Mouse (Mus musculus) stomach, embryonic 16.5 days (tissue): ENCODE results near the gene 1700022I11Rik. TPM values are rescaled to one million over a fixed set of nuclear protein-coding genes. Genes with fewer than 3 reads are reported as not detected.

ENCODE experiments used
- ATAC-seq: fragments of 200-750 bp; cut with Nextera tagmentation; 2 replicates; pipeline ENCODE4 v1.8.0; 2017; ENCODE audit warnings: moderate number of reproducible peaks, moderate TSS enrichment; ENCODE audit not compliant: insufficient read depth, low FRiP score
- H3K27ac ChIP-seq: fragments of 300-500 bp; sonication (generic); 2 replicates; pipeline ENCODE4 v1.5.1; 2014; ENCODE audit warnings: low read length
- H3K27me3 ChIP-seq: fragments of 300-500 bp; sonication (generic); 2 replicates; pipeline ENCODE4 v1.6.1; 2014; ENCODE audit warnings: low read length, control low read depth, mixed read lengths; ENCODE audit not compliant: control insufficient read depth, insufficient read depth
- H3K36me3 ChIP-seq: fragments of 300-500 bp; sonication (generic); 2 replicates; pipeline ENCODE4 v1.6.1; 2014; ENCODE audit warnings: low read length; ENCODE audit not compliant: control insufficient read depth, insufficient read depth
- H3K4me1 ChIP-seq: fragments of 300-500 bp; sonication (generic); 2 replicates; pipeline ENCODE4 v1.6.1; 2014; ENCODE audit warnings: low read length, control low read depth, mixed read lengths; ENCODE audit not compliant: control insufficient read depth, insufficient read depth
- H3K4me2 ChIP-seq: fragments of 300-500 bp; sonication (generic); 2 replicates; pipeline ENCODE4 v1.6.1; 2014; ENCODE audit warnings: low read depth, low read length, mixed read lengths
- H3K4me3 ChIP-seq: fragments of 300-500 bp; sonication (generic); replicated peaks from 2 replicates; pipeline ENCODE4 v1.5.1; 2014; ENCODE audit warnings: mild to moderate bottlenecking, low read length
- H3K9ac ChIP-seq: fragments of 300-500 bp; sonication (generic); 2 replicates; pipeline ENCODE4 v1.6.1; 2014; ENCODE audit warnings: low read length
- H3K9me3 ChIP-seq: fragments of 300-500 bp; sonication (generic); replicated peaks from 2 replicates; pipeline ENCODE4 v1.6.1; 2016; ENCODE audit warnings: low read length, control low read depth; ENCODE audit not compliant: control insufficient read depth
- WGBS: fragments of 180-500 bp; shearing (Covaris S2); extraction: QIAGEN DNeasy Blood & Tissue Kit; methylation state at CpG from one replicate; pipeline ENCODE4 v1.1.7; 2014; 5-methylcytosine and 5-hydroxymethylcytosine counted together
- polyA plus RNA-seq: library from polyadenylated mRNA; unstranded; fragments of >200 nt; fragmentation: Nextera tagmentation; extraction: Ambion mirVana; gene quantifications from 2 replicates; pipeline ENCODE4 v1.2.1, GENCODE M21; 2015

Gene 1700022I11Rik
- polyA plus RNA-seq, 1 experiment from 2014 or later: 0.39 TPM

- Histone ChIP-seq H3K36me3 (peaks cover 9% of the 10 kb centered on the region; the same call in 1 of the 2 replicates), H3K9me3 (no peaks in the 10 kb centered on the region), H3K4me1 (peaks cover 8% of the 10 kb centered on the region; the same call in 1 of the 2 replicates), H3K27ac (no peak overlapping the region), H3K27me3 (no peaks in the 10 kb centered on the region), H3K4me3 (no peak overlapping the region), H3K9ac (no peak overlapping the region), H3K4me2 (no peak overlapping the region)
- ATAC-seq: no peak
- WGBS: 84% methylated on average over 16 of the region's 16 CpGs
Measured at GRCm38 (mm10) chr4:43020876-43021275, 51.5 kb downstream of the 1700022I11Rik start.

- peaks cover 8% of the 10 kb centered on the region; the same call in 1 of the 2 replicates for H3K4me1 ChIP-seq
- 75% methylated on average over 17 of the region's 17 CpGs for whole genome bisulfite sequencing
- H3K4me3 ChIP-seq: no peak overlapping the region
- H3K9ac ChIP-seq: no peak overlapping the region
- H3K36me3 ChIP-seq: peaks cover 9% of the 10 kb centered on the region; the same call in 1 of the 2 replicates
- no peak overlapping the region for H3K27ac ChIP-seq
- no peaks in the 10 kb centered on the region for H3K9me3 ChIP-seq
- no peaks in the 10 kb centered on the region for H3K27me3 ChIP-seq
- H3K4me2 ChIP-seq: no peak overlapping the region
- ATAC-seq: no peak
Measured at GRCm38 (mm10) chr4:43021341-43021740, 51.9 kb downstream of the 1700022I11Rik start.

- Histone ChIP-seq H3K27ac (no peak overlapping the region), H3K36me3 (peaks cover 29% of the 10 kb centered on the region; the same call in 1 of the 2 replicates), H3K9ac (peak overlapping the region; percentile 82), H3K4me1 (peaks cover 8% of the 10 kb centered on the region), H3K4me3 (peak overlapping the region; percentile 78), H3K9me3 (no peaks in the 10 kb centered on the region), H3K4me2 (peak overlapping the region; percentile 66), H3K27me3 (no peaks in the 10 kb centered on the region)
- no peak for ATAC-seq
- 74% methylated on average over 14 of the region's 14 CpGs for WGBS
Measured at GRCm38 (mm10) chr4:43024673-43025072, 55.3 kb downstream of the 1700022I11Rik start.

- Histone ChIP-seq H3K27me3 (no peaks in the 10 kb centered on the region), H3K9ac (peak within 1 kb of the TSS; percentile 82), H3K4me1 (peaks cover 13% of the 10 kb centered on the region), H3K4me2 (peak within 1 kb of the TSS; percentile 66), H3K36me3 (peaks cover 29% of the 10 kb centered on the region; the same call in 1 of the 2 replicates), H3K4me3 (peak within 1 kb of the TSS; percentile 78), H3K27ac (peak within 1 kb of the TSS; percentile 94), H3K9me3 (no peaks in the 10 kb centered on the region)
- ATAC-seq: peak; percentile 93
- WGBS: 7% methylated on average over 42 of the region's 42 CpGs
Measured at GRCm38 (mm10) chr4:43025084-43025960, 55.9 kb downstream of the 1700022I11Rik start, which contains the start of gene Pigo. Pigo (minus strand) TSS chr4:43025819.

GRCm38 (mm10) chr4:43029121-43029520 is 59.7 kb downstream of the 1700022I11Rik start:
- Histone ChIP-seq H3K4me2 (no peak overlapping the region), H3K4me1 (peaks cover 21% of the 10 kb centered on the region), H3K9me3 (no peaks in the 10 kb centered on the region), H3K36me3 (peaks cover 24% of the 10 kb centered on the region; the same call in 1 of the 2 replicates), H3K9ac (no peak overlapping the region), H3K27ac (no peak overlapping the region), H3K27me3 (no peaks in the 10 kb centered on the region), H3K4me3 (no peak overlapping the region)
- ATAC-seq: no peak
- WGBS: 91% methylated on average over 7 of the region's 7 CpGs

GRCm38 (mm10) chr4:43029749-43030148 is 60.3 kb downstream of the 1700022I11Rik start:
- 93% methylated on average over 9 of the region's 9 CpGs for WGBS
- Histone ChIP-seq H3K4me3 (no peak overlapping the region), H3K4me2 (0 out of 2 replicates have a peak overlapping the region, but pooled peaks have one; percentile 84), H3K9ac (no peak overlapping the region), H3K27ac (no peak overlapping the region), H3K4me1 (peaks cover 16% of the 10 kb centered on the region), H3K9me3 (no peaks in the 10 kb centered on the region), H3K36me3 (peaks cover 27% of the 10 kb centered on the region), H3K27me3 (no peaks in the 10 kb centered on the region)
- ATAC-seq: no peak

- ATAC-seq: no peak
- Histone ChIP-seq H3K4me2 (peak overlapping the region; percentile 84), H3K4me3 (peak overlapping the region; percentile 81), H3K9me3 (no peaks in the 10 kb centered on the region), H3K27ac (peak overlapping the region; percentile 87; the same call in 1 of the 2 replicates), H3K9ac (peak overlapping the region; percentile 96), H3K4me1 (peaks cover 13% of the 10 kb centered on the region), H3K27me3 (no peaks in the 10 kb centered on the region), H3K36me3 (peaks cover 27% of the 10 kb centered on the region)
- 70% methylated on average over 9 of the region's 9 CpGs for WGBS
Measured at GRCm38 (mm10) chr4:43030352-43030751, 60.9 kb downstream of the 1700022I11Rik start.

GRCm38 (mm10) chr4:43030780-43031230 is 61.4 kb downstream of the 1700022I11Rik start:
- H3K4me3 ChIP-seq: peak overlapping the region; percentile 81
- H3K9me3 ChIP-seq: no peaks in the 10 kb centered on the region
- peaks cover 27% of the 10 kb centered on the region for H3K36me3 ChIP-seq
- peak overlapping the region; percentile 87 for H3K27ac ChIP-seq
- H3K4me2 ChIP-seq: peak overlapping the region; percentile 84
- 2% methylated on average over 28 of the region's 28 CpGs for WGBS
- no peaks in the 10 kb centered on the region for H3K27me3 ChIP-seq
- H3K4me1 ChIP-seq: peaks cover 13% of the 10 kb centered on the region
- peak overlapping the region; percentile 96 for H3K9ac ChIP-seq
- ATAC-seq: peak; percentile 68
